Mouse (Mus musculus) heart, adult 2 months (tissue): Measurements from ENCODE around the gene Mrps35. TPM values are rescaled to one million over a fixed set of nuclear protein-coding genes. Genes with fewer than 3 reads are reported as not detected.
A peak's percentile ranks its signal among the peaks of the same experiment; 100 is the strongest.

ENCODE experiments used
- DNase-seq, 2 experiments: peaks; one replicate each; pipeline ENCODE4 v3.0.0; 2021
- H3K27ac ChIP-seq: fragments of 200-600 bp; 2 replicates; pipeline ENCODE4 v1.8.1; 2022
- H3K27me3 ChIP-seq: fragments of 200-500 bp; 2 replicates; pipeline ENCODE4 v1.6.1; 2012; ENCODE audit warnings: mild to moderate bottlenecking, low read length, inconsistent platforms, mixed read lengths; ENCODE audit not compliant: control insufficient read depth, insufficient read depth
- H3K36me3 ChIP-seq: fragments of 200-500 bp; 2 replicates; pipeline ENCODE4 v1.6.1; 2012; ENCODE audit warnings: low read length, inconsistent platforms; ENCODE audit not compliant: control insufficient read depth, insufficient read depth
- H3K4me1 ChIP-seq: fragments of 200-500 bp; 2 replicates; pipeline ENCODE4 v1.6.1; 2011; ENCODE audit warnings: low read length; ENCODE audit not compliant: control insufficient read depth, insufficient read depth
- H3K4me3 ChIP-seq: fragments of 200-600 bp; 2 replicates; pipeline ENCODE4 v1.8.1; 2022
- H3K79me2 ChIP-seq: fragments of 200-500 bp; replicated peaks from 2 replicates; pipeline ENCODE4 v1.6.1; 2012; ENCODE audit warnings: mild to moderate bottlenecking, inconsistent platforms, low read length, moderate library complexity, mixed read lengths; ENCODE audit not compliant: control insufficient read depth, insufficient read depth
- H3K9ac ChIP-seq: fragments of 200-500 bp; 2 replicates; pipeline ENCODE4 v1.6.1; 2012; ENCODE audit warnings: low read depth, mild to moderate bottlenecking, control low read depth, inconsistent platforms, low read length, mixed read lengths
- CTCF ChIP-seq: fragments of 200-600 bp; IDR thresholded peaks from 2 replicates; pipeline ENCODE4 v1.8.1; 2022; ENCODE audit warnings: antibody characterized with exemption, mild to moderate bottlenecking, moderate library complexity
- EP300 ChIP-seq: fragments of 200-500 bp; IDR thresholded peaks from 2 replicates; pipeline ENCODE4 v1.6.1; 2011; ENCODE audit warnings: low read depth, low read length, control low read depth; ENCODE audit not compliant: insufficient read depth
- POLR2A ChIP-seq: fragments of 200-500 bp; IDR thresholded peaks from 2 replicates; pipeline ENCODE4 v1.6.1; 2011; ENCODE audit warnings: mild to moderate bottlenecking, low read depth, low read length, control low read depth; ENCODE audit not compliant: insufficient read depth
- WGBS: fragments of 180-500 bp; shearing (Covaris S2); methylation state at CpG from one replicate; pipeline ENCODE4 v1.1.7; 2018; 5-methylcytosine and 5-hydroxymethylcytosine counted together
- intact Hi-C: fragments of 180-260 bp; cut with DNase I; formaldehyde crosslinking; loops from one replicate; pipeline ENCODE4 v1.15.1; 2025
- polyA plus RNA-seq: library from polyadenylated mRNA; depleted of rRNA; stranded (reverse); fragments of >200 nt; gene quantifications from 2 replicates; pipeline ENCODE4 v1.2.3, GENCODE M21; 2012
- total RNA-seq, 2 experiments: library from RNA; stranded (reverse); gene quantifications; 2 replicates each; pipeline ENCODE4 v1.2.3; 2021

Gene Mrps35
- total and polyA plus RNA-seq, 3 experiments: 28.7 to 170 (median 168) TPM

- H3K4me1 ChIP-seq: peaks cover 3% of the 10 kb centered on the region; the same call in 1 of the 2 replicates
- intact Hi-C loops: no loop called here
- no peak overlapping the region for H3K4me3 ChIP-seq
- H3K9ac ChIP-seq: no peak overlapping the region
- no peaks in the 10 kb centered on the region for H3K27me3 ChIP-seq
- no peaks in the 10 kb centered on the region; the same call in 1 of the 2 replicates for H3K79me2 ChIP-seq
- peak overlapping the region; percentile 47 for H3K27ac ChIP-seq
- no peaks in the 10 kb centered on the region for H3K36me3 ChIP-seq
- no peak for DNase-seq
- TF ChIP-seq CTCF (no peak), POLR2A (no peak), EP300 (no peak)
- WGBS: 78% methylated on average over 10 of the region's 10 CpGs
These were observed 21.8 kb downstream of the Mrps35 start for GRCm38 (mm10) chr6:147064226-147064943.

- Histone ChIP-seq H3K4me1 (peaks cover 3% of the 10 kb centered on the region; the same call in 1 of the 2 replicates), H3K9ac (no peak overlapping the region), H3K27me3 (no peaks in the 10 kb centered on the region), H3K36me3 (no peaks in the 10 kb centered on the region), H3K27ac (no peak overlapping the region; the same call in 1 of the 2 replicates), H3K79me2 (no peaks in the 10 kb centered on the region; the same call in 1 of the 2 replicates), H3K4me3 (no peak overlapping the region)
- intact Hi-C loops: no loop called here
- TF ChIP-seq EP300 (0 out of 2 replicates have a peak, but pooled peaks have one; percentile 14), POLR2A (no peak)
- 63% methylated on average over 6 of the region's 6 CpGs for WGBS
- peak; percentile 31 to 69 for DNase-seq
These were observed 22.3 kb downstream of the Mrps35 start for GRCm38 (mm10) chr6:147064944-147065261.

- WGBS: 47% methylated on average over 5 of the region's 5 CpGs
- no peaks in the 10 kb centered on the region for H3K79me2 ChIP-seq
- no peaks in the 10 kb centered on the region for H3K4me1 ChIP-seq
- no peaks in the 10 kb centered on the region for H3K36me3 ChIP-seq
- no peak overlapping the region for H3K4me3 ChIP-seq
- intact Hi-C loops: no loop called here
- TF ChIP-seq CTCF (no peak), POLR2A (no peak)
- H3K27me3 ChIP-seq: no peaks in the 10 kb centered on the region
- H3K27ac ChIP-seq: no peak overlapping the region
- no peak for DNase-seq
- no peak overlapping the region for H3K9ac ChIP-seq
These were observed 33.3 kb downstream of the Mrps35 start for GRCm38 (mm10) chr6:147075808-147076387.

GRCm38 (mm10) chr6:147076878-147077277 is 34.3 kb downstream of the Mrps35 start:
- Histone ChIP-seq H3K27ac (no peak overlapping the region), H3K27me3 (no peaks in the 10 kb centered on the region), H3K4me1 (no peaks in the 10 kb centered on the region), H3K36me3 (no peaks in the 10 kb centered on the region), H3K79me2 (no peaks in the 10 kb centered on the region), H3K4me3 (no peak overlapping the region), H3K9ac (no peak overlapping the region)
- no peak for DNase-seq
- intact Hi-C loops: no loop called here
- no peak for TF ChIP-seq EP300
- WGBS: 89% methylated on average over 8 of the region's 8 CpGs

GRCm38 (mm10) chr6:147079919-147080318 is 37.4 kb downstream of the Mrps35 start:
- WGBS: 90% methylated on average over 10 of the region's 10 CpGs
- H3K4me1 ChIP-seq: no peaks in the 10 kb centered on the region
- no peak overlapping the region for H3K9ac ChIP-seq
- intact Hi-C loops: loop anchor here (10.0 kb wide), 1 partner anchor 1745 kb away; no protein-coding TSS in a partner anchor
- H3K36me3 ChIP-seq: no peaks in the 10 kb centered on the region
- no peak overlapping the region for H3K4me3 ChIP-seq
- no peak for TF ChIP-seq EP300
- no peaks in the 10 kb centered on the region for H3K79me2 ChIP-seq
- H3K27ac ChIP-seq: no peak overlapping the region
- no peaks in the 10 kb centered on the region for H3K27me3 ChIP-seq
- DNase-seq: no peak

GRCm38 (mm10) chr6:147085398-147086040 is 43.0 kb downstream of the Mrps35 start:
- intact Hi-C loops: loop anchor here (10.0 kb wide), 1 partner anchor 1739 kb away; no protein-coding TSS in a partner anchor
- Histone ChIP-seq H3K4me3 (no peak overlapping the region), H3K9ac (no peak overlapping the region), H3K27ac (no peak overlapping the region), H3K79me2 (no peaks in the 10 kb centered on the region), H3K27me3 (no peaks in the 10 kb centered on the region; the same call in 1 of the 2 replicates), H3K4me1 (no peaks in the 10 kb centered on the region; the same call in 1 of the 2 replicates), H3K36me3 (no peaks in the 10 kb centered on the region)
- 74% methylated on average over 7 of the region's 7 CpGs for WGBS
- TF ChIP-seq POLR2A (no peak), EP300 (no peak), CTCF (no peak)
- no peak for DNase-seq
